Mouse (Mus musculus): ENCODE results near the gene Far1. TPM values are rescaled to one million over a fixed set of nuclear protein-coding genes. Genes with fewer than 3 reads are reported as not detected.

Gene Far1
- total RNA-seq, 2 experiments from 2014 or later = 116 TPM

DNA sequence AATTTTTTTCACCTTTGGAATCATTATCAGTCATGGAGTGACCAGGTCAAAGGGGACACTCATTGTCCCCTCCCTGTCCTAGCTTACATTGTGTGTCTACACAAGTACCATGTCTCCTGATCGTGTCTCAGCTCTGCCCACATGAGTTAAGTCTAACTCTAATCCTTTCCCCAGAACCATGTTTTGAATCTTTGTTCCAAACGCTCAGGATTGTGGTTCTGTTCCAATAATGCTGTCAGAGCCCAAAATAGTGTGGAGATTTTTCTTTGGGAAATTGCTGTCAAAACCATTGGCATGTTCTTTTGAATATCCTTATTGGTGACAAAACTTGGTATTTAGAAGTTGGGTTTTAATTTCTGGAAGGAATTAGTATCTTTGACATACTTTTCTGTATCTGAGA lies 105.5 kb downstream of the Far1 start:
- DNase-seq (ENCODE audit: low spot score in 2 of 2) = peak; percentile 12 to 57
- intact Hi-C loops (cut with DNase I) = no loop called here

DNA sequence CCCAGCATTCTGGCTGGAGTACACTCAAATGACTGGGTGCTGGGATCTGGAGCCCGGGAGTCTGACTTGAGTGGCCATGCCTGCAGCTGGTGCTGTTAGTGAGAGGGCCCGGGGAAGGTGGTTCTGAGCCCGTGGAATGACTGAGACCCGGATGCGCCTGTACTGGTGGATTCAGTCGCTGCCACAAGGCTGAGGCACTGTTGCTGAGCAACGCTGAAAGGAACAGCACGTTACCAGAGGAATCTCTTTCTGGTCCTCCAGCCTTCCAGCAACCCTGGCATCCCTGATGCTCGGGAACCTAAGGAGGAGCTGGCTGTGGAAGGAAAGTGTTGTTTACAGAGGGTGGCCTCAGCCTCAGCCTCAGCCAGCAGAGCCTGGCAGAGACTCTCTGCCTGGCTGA lies 106.1 kb downstream of the Far1 start:
- intact Hi-C loops (cut with DNase I) = no loop called here
- DNase-seq (ENCODE audit: low spot score in 2 of 2) = peak; percentile 67 to 75

Other genes starting within 250 kb of the Far1 start
- gene Btbd10, start 144.4 kb upstream of the Far1 start, total RNA-seq (2021) = 10 to 100 TPM; 80.2 to 81.4 TPM
- gene Pth, start 125.3 kb upstream of the Far1 start, total RNA-seq (2021) = not detected